Mouse (Mus musculus) central nervous system, embryonic 14 days (tissue): ENCODE results near the gene Fzd2. TPM values are rescaled to one million over a fixed set of nuclear protein-coding genes. Genes with fewer than 3 reads are reported as not detected.

Source experiments
- polyA plus RNA-seq: library from polyadenylated mRNA; depleted of rRNA; stranded (reverse); fragments of >200 nt; gene quantifications from 2 replicates; pipeline ENCODE4 v1.2.3, GENCODE M21; 2012; rRNA removed

The Fzd2 gene
- 49.9 and 54.8 TPM in 2 replicates for polyA plus RNA-seq

GRCm38 (mm10) chr11:102604010-102604584, at the start of gene Fzd2:
Gene Fzd2, plus strand, starts transcription at chr11:102604396.

DNA sequence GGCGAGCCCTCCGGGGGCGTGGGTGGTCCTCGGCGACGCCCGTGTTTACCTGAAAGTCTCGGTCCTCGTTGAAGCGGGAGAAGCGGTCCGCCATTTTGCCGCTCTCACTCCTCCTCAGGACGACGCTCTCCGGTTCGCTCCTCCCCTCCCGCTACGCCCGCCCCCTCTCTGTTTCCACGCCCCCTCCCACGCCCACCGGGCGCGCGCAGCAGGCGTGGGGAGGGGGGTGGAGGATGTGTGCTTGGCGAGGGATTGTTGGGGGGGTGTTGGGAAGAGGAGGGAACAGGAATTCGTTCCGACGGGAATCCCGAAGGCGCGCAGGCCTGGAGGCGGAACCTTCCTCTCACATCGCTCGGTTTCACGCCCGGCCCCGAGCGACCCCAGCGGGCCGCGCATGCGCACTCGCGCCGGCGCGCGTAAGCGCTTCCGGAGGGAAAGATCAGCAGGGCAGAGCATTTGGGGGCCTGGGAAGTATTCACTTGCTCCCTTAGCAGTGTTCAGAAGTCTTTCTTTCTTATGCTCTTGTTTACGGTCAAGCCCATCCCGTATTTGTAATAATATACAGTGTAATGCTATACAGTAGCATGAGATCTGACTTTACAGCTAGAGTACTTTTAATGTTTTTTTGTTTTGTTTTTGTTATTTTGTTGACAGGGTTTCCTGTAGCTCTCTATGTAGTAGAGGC, 48.0 kb upstream of the Fzd2 start, which contains the start of gene Gpatch8:
Gpatch8 (minus strand) TSS at position 362 of the 685 bp plus-strand sequence.

GRCm38 (mm10) chr11:102579165-102580033, 24.8 kb upstream of the Fzd2 start, which contains the start of gene Gm11627:
Gene Gm11627, minus strand, starts transcription at chr11:102579461.

Other genes with a start within 250 kb of the Fzd2 start
- 1.8 and 2.4 TPM in 2 replicates for gene Slc4a1, start 238.2 kb upstream of the Fzd2 start, polyA plus RNA-seq
- gene Rundc3a, start 211.0 kb upstream of the Fzd2 start, polyA plus RNA-seq: 276 and 292 TPM in 2 replicates
- gene Slc25a39, start 196.4 kb upstream of the Fzd2 start, polyA plus RNA-seq: 104 and 105 TPM in 2 replicates
- gene Grn, start 174.1 kb upstream of the Fzd2 start, polyA plus RNA-seq: 36.2 and 61.6 TPM in 2 replicates
- 166 and 168 TPM in 2 replicates for gene Fam171a2, start 156.7 kb upstream of the Fzd2 start, polyA plus RNA-seq
- 4.2 and 6.0 TPM in 2 replicates for gene Itga2b, start 134.3 kb upstream of the Fzd2 start, polyA plus RNA-seq
- gene Gpatch8, start 48.0 kb upstream of the Fzd2 start, polyA plus RNA-seq: 49.6 and 50.5 TPM in 2 replicates
- gene Gm11627, start 24.9 kb upstream of the Fzd2 start, polyA plus RNA-seq: 5.8 and 6.1 TPM in 2 replicates
- gene Meioc, start 59.3 kb downstream of the Fzd2 start, polyA plus RNA-seq: 0.06 and 0.19 TPM in 2 replicates
- gene Ccdc43, start 93.4 kb downstream of the Fzd2 start, polyA plus RNA-seq: 23.4 and 23.6 TPM in 2 replicates
- 45.3 and 56.2 TPM in 2 replicates for gene Adam11, start 157.0 kb downstream of the Fzd2 start, polyA plus RNA-seq
- 62.0 and 72.9 TPM in 2 replicates for gene Gjc1, start 215.3 kb downstream of the Fzd2 start, polyA plus RNA-seq
- gene Higd1b, start 231.5 kb downstream of the Fzd2 start, polyA plus RNA-seq: 2.6 and 2.7 TPM in 2 replicates